Mouse (Mus musculus): ENCODE data around the gene Mtfr1l. TPM values are rescaled to one million over a fixed set of nuclear protein-coding genes. Genes with fewer than 3 reads are reported as not detected.
A peak's percentile ranks its signal among the peaks of the same experiment; 100 is the strongest.

The Mtfr1l gene
- total and polyA plus RNA-seq, 3 experiments: 52.0 to 88.3 TPM; not detected in 1

- Histone ChIP-seq H3K4me3 (ENCODE audit: control insufficient read depth in 1 of 2, insufficient read depth in 1 of 2, low read depth in 2 of 2, low read length in 2 of 2) (no peak overlapping the region), H3K4me1 (ENCODE audit: control insufficient read depth in 1 of 2, insufficient read depth in 2 of 2, low read length in 2 of 2) (no peaks in the 10 kb centered on the region; a peak in 1 of 4 replicates), H3K27me3 (ENCODE audit: control insufficient read depth in 1 of 2, insufficient read depth in 2 of 2, low read length in 2 of 2) (peaks cover 1 to 6% of the 10 kb centered on the region in 2 experiments; a peak in 2 of 4 replicates), H3K27ac (ENCODE audit: control insufficient read depth, low read depth, low read length) (no peak overlapping the region), H3K36me3 (ENCODE audit: control insufficient read depth in 1 of 2, insufficient read depth in 2 of 2, low read length in 2 of 2) (no peaks in the 10 kb centered on the region), H3K9ac (ENCODE audit: control insufficient read depth, low read depth, low read length, poor library complexity, severe bottlenecking) (no peak overlapping the region), H3K79me2 (ENCODE audit: control insufficient read depth, insufficient read depth, low read length, poor library complexity) (no peaks in the 10 kb centered on the region), H3K9me3 (replicated peaks; ENCODE audit: insufficient read depth, low read length) (no peaks in the 10 kb centered on the region)
- TF ChIP-seq ZC3H11A (IDR thresholded peaks at IDR 0.05; ENCODE audit: low read depth, low read length) (no peak), POLR2AphosphoS5 (IDR thresholded peaks at IDR 0.05; ENCODE audit: borderline replicate concordance, low read depth, low read length) (no peak), CTCF (IDR thresholded peaks at IDR 0.05 in 2 of 3, conservative IDR thresholded peaks at IDR 0.05 in 1 of 3; ENCODE audit: control insufficient read depth in 1 of 3, insufficient read depth in 1 of 3, low read depth in 2 of 3, low read length in 3 of 3, poor library complexity in 1 of 3, severe bottlenecking in 1 of 3) (no peak), UBTF (IDR thresholded peaks at IDR 0.05; ENCODE audit: borderline replicate concordance, insufficient read depth, low read depth, low read length) (no peak), HCFC1 (IDR thresholded peaks at IDR 0.05; ENCODE audit: low read depth, low read length) (no peak), SIN3A (IDR thresholded peaks at IDR 0.05; ENCODE audit: low read length) (no peak), RCOR1 (IDR thresholded peaks at IDR 0.05; ENCODE audit: low read depth, low read length) (no peak), TCF12 (IDR thresholded peaks at IDR 0.05; ENCODE audit: low read depth, low read length) (no peak)
- no peak for DNase-seq (ENCODE audit: low read depth, low spot score)
Observed at GRCm38 (mm10) chr4:134479839-134480238, 55.3 kb downstream of the Mtfr1l start.

- no peak overlapping the region for H3K4me3 ChIP-seq (ENCODE audit: control insufficient read depth in 1 of 2, insufficient read depth in 1 of 2, low read depth in 2 of 2, low read length in 2 of 2)
- no peaks in the 10 kb centered on the region for H3K36me3 ChIP-seq (ENCODE audit: control insufficient read depth in 1 of 2, insufficient read depth in 2 of 2, low read length in 2 of 2)
- no peaks in the 10 kb centered on the region; a peak in 1 of 4 replicates for H3K4me1 ChIP-seq (ENCODE audit: control insufficient read depth in 1 of 2, insufficient read depth in 2 of 2, low read length in 2 of 2)
- peak; percentile 90 for DNase-seq (ENCODE audit: low read depth, low spot score)
- TF ChIP-seq SIN3A (IDR thresholded peaks at IDR 0.05; ENCODE audit: low read length) (peak; percentile 50; the same call in 1 of the 2 replicates), UBTF (IDR thresholded peaks at IDR 0.05; ENCODE audit: borderline replicate concordance, insufficient read depth, low read depth, low read length) (no peak), ZC3H11A (IDR thresholded peaks at IDR 0.05; ENCODE audit: low read depth, low read length) (peak; percentile 89), RCOR1 (IDR thresholded peaks at IDR 0.05; ENCODE audit: low read depth, low read length) (no peak), HCFC1 (IDR thresholded peaks at IDR 0.05; ENCODE audit: low read depth, low read length) (peak; percentile 64), E2F4 (IDR thresholded peaks at IDR 0.05; ENCODE audit: borderline replicate concordance, low read depth, low read length) (no peak), TCF12 (IDR thresholded peaks at IDR 0.05; ENCODE audit: low read depth, low read length) (no peak), SMC3 (IDR thresholded peaks at IDR 0.05; ENCODE audit: low read depth, low read length) (peak; percentile 95), RAD21 (IDR thresholded peaks at IDR 0.05; ENCODE audit: low read depth, low read length) (peak; percentile 95), MXI1 (IDR thresholded peaks at IDR 0.05; ENCODE audit: low read depth, low read length) (no peak), NELFE (IDR thresholded peaks at IDR 0.05; ENCODE audit: low read depth, low read length) (no peak), CHD2 (IDR thresholded peaks at IDR 0.05; ENCODE audit: low read length) (no peak), JUND (IDR thresholded peaks at IDR 0.05; ENCODE audit: low read depth, low read length) (no peak), POLR2AphosphoS2 (IDR thresholded peaks at IDR 0.05; ENCODE audit: low read length) (no peak), ETS1 (IDR thresholded peaks at IDR 0.05; ENCODE audit: low read depth, low read length) (no peak), KAT2A (conservative IDR thresholded peaks at IDR 0.05; ENCODE audit: low read depth, low read length) (no peak), MAZ (IDR thresholded peaks at IDR 0.05; ENCODE audit: low read depth, low read length) (no peak), USF1 (IDR thresholded peaks at IDR 0.05; ENCODE audit: low read depth, low read length) (no peak), USF2 (IDR thresholded peaks at IDR 0.05; ENCODE audit: borderline replicate concordance in 1 of 2, insufficient read depth in 1 of 2, low read depth in 1 of 2, low read length in 2 of 2) (no peak), TAL1 (IDR thresholded peaks at IDR 0.05; ENCODE audit: low read length) (no peak), POLR2AphosphoS5 (IDR thresholded peaks at IDR 0.05; ENCODE audit: borderline replicate concordance, low read depth, low read length) (no peak), CTCF (IDR thresholded peaks at IDR 0.05 in 2 of 3, conservative IDR thresholded peaks at IDR 0.05 in 1 of 3; ENCODE audit: control insufficient read depth in 1 of 3, insufficient read depth in 1 of 3, low read depth in 2 of 3, low read length in 3 of 3, poor library complexity in 1 of 3, severe bottlenecking in 1 of 3) (peak in 2 of 3 experiments; percentile 98 to 100), ELF1 (IDR thresholded peaks at IDR 0.05; ENCODE audit: low read depth, low read length) (no peak)
- H3K27ac ChIP-seq (ENCODE audit: control insufficient read depth, low read depth, low read length): no peak overlapping the region
- no peak overlapping the region for H3K9ac ChIP-seq (ENCODE audit: control insufficient read depth, low read depth, low read length, poor library complexity, severe bottlenecking)
- no peaks in the 10 kb centered on the region for H3K79me2 ChIP-seq (ENCODE audit: control insufficient read depth, insufficient read depth, low read length, poor library complexity)
- H3K27me3 ChIP-seq (ENCODE audit: control insufficient read depth in 1 of 2, insufficient read depth in 2 of 2, low read length in 2 of 2): peaks cover 1 to 4% of the 10 kb centered on the region in 2 experiments; a peak in 2 of 4 replicates
- no peaks in the 10 kb centered on the region for H3K9me3 ChIP-seq (replicated peaks; ENCODE audit: insufficient read depth, low read length)
Observed at GRCm38 (mm10) chr4:134478031-134478430, 57.2 kb downstream of the Mtfr1l start.

Measured in MEL (cell line).